Mouse (Mus musculus) brain, embryonic 14.5 days (tissue): ENCODE data around the gene Lrrc55.

ENCODE experiments used
- CTCF ChIP-seq: fragments of 200-500 bp; IDR thresholded peaks from 2 replicates; pipeline ENCODE4 v1.5.1; 2012; ENCODE audit warnings: inconsistent platforms, mild to moderate bottlenecking, moderate library complexity, borderline replicate concordance; ENCODE audit not compliant: insufficient read depth, insufficient read length; ENCODE audit errors: extremely low read depth
- POLR2A ChIP-seq: fragments of 200-500 bp; IDR thresholded peaks from 2 replicates; pipeline ENCODE4 v1.6.1; 2012; ENCODE audit warnings: mild to moderate bottlenecking, inconsistent platforms, borderline replicate concordance; ENCODE audit not compliant: poor library complexity, insufficient read depth, insufficient read length, severe bottlenecking; ENCODE audit errors: extremely low read depth

DNA sequence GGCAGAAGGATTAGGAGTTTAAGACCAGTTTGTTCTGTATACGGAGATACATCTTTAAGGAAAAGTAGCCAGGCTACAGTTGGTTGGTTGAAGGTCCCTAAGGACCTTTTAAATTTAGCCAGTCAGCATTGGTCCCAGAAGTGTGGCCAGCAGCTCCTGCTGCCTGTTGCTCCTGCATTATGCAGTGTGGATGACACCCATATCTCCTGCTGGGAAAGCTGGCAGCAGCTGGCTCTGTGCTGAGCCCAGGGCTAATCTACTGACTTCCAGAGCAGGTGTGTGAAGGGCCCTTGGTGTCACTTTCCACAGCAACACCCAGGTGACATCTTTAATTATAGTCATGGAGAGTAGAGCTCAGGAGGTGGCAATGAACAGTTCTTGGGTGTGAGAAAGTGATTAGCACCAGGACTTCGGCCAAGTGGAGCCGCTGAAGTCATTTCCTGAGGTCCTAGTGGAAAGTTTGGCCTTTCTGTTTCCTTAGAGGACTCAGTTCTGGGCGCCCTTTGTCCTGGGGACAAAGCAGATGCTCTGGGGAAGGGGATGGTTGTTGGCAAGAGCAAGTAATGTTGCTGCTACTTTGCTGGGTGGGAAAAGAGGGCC, 41.2 kb upstream of the Lrrc55 start:
- TF ChIP-seq POLR2A (no peak), CTCF (no peak)
